Mouse (Mus musculus) heart, adult 2 months (tissue): ENCODE measurements around the gene Atp6v1e1. TPM values are rescaled to one million over a fixed set of nuclear protein-coding genes. Genes with fewer than 3 reads are reported as not detected.

Source experiments
- DNase-seq, 2 experiments: peaks; one replicate each; pipeline ENCODE4 v3.0.0; 2021
- H3K27ac ChIP-seq: fragments of 200-600 bp; 2 replicates; pipeline ENCODE4 v1.8.1; 2022
- H3K27me3 ChIP-seq: fragments of 200-500 bp; 2 replicates; pipeline ENCODE4 v1.6.1; 2012; ENCODE audit warnings: mild to moderate bottlenecking, low read length, inconsistent platforms, mixed read lengths; ENCODE audit not compliant: control insufficient read depth, insufficient read depth
- H3K36me3 ChIP-seq: fragments of 200-500 bp; 2 replicates; pipeline ENCODE4 v1.6.1; 2012; ENCODE audit warnings: low read length, inconsistent platforms; ENCODE audit not compliant: control insufficient read depth, insufficient read depth
- H3K4me1 ChIP-seq: fragments of 200-500 bp; 2 replicates; pipeline ENCODE4 v1.6.1; 2011; ENCODE audit warnings: low read length; ENCODE audit not compliant: control insufficient read depth, insufficient read depth
- H3K4me3 ChIP-seq: fragments of 200-600 bp; 2 replicates; pipeline ENCODE4 v1.8.1; 2022
- H3K79me2 ChIP-seq: fragments of 200-500 bp; replicated peaks from 2 replicates; pipeline ENCODE4 v1.6.1; 2012; ENCODE audit warnings: mild to moderate bottlenecking, inconsistent platforms, low read length, moderate library complexity, mixed read lengths; ENCODE audit not compliant: control insufficient read depth, insufficient read depth
- H3K9ac ChIP-seq: fragments of 200-500 bp; 2 replicates; pipeline ENCODE4 v1.6.1; 2012; ENCODE audit warnings: low read depth, mild to moderate bottlenecking, control low read depth, inconsistent platforms, low read length, mixed read lengths
- CTCF ChIP-seq: fragments of 200-600 bp; IDR thresholded peaks from 2 replicates; pipeline ENCODE4 v1.8.1; 2022; ENCODE audit warnings: antibody characterized with exemption, mild to moderate bottlenecking, moderate library complexity
- EP300 ChIP-seq: fragments of 200-500 bp; IDR thresholded peaks from 2 replicates; pipeline ENCODE4 v1.6.1; 2011; ENCODE audit warnings: low read depth, low read length, control low read depth; ENCODE audit not compliant: insufficient read depth
- POLR2A ChIP-seq: fragments of 200-500 bp; IDR thresholded peaks from 2 replicates; pipeline ENCODE4 v1.6.1; 2011; ENCODE audit warnings: mild to moderate bottlenecking, low read depth, low read length, control low read depth; ENCODE audit not compliant: insufficient read depth
- WGBS: fragments of 180-500 bp; shearing (Covaris S2); methylation state at CpG from one replicate; pipeline ENCODE4 v1.1.7; 2018; 5-methylcytosine and 5-hydroxymethylcytosine counted together
- intact Hi-C: fragments of 180-260 bp; cut with DNase I; formaldehyde crosslinking; loops from one replicate; pipeline ENCODE4 v1.15.1; 2025
- microRNA-seq, 2 experiments: library from miRNA; unstranded; fragments of <30 nt; microRNA quantifications; one replicate each; pipeline ENCODE4 v1.2.0; 2021
- polyA plus RNA-seq: library from polyadenylated mRNA; depleted of rRNA; stranded (reverse); fragments of >200 nt; gene quantifications from 2 replicates; pipeline ENCODE4 v1.2.3, GENCODE M21; 2012; rRNA removed
- total RNA-seq, 2 experiments: library from RNA; stranded (reverse); gene quantifications; 2 replicates each; pipeline ENCODE4 v1.2.3; 2021

Atp6v1e1 gene
- total and polyA plus RNA-seq, 3 experiments = 142 to 165 (median 145) TPM

GRCm38 (mm10) chr6:120773149-120773628 lies 49.4 kb downstream of the Atp6v1e1 start, which contains the start of gene Slc25a18:
Slc25a18 (plus strand) TSS chr6:120773578.
- Histone ChIP-seq H3K27ac (no peak within 1 kb of the TSS), H3K27me3 (no peaks in the 10 kb centered on the region), H3K4me3 (no peak within 1 kb of the TSS), H3K36me3 (no peaks in the 10 kb centered on the region), H3K4me1 (no peaks in the 10 kb centered on the region), H3K79me2 (no peaks in the 10 kb centered on the region), H3K9ac (no peak within 1 kb of the TSS)
- intact Hi-C loops = no loop called here
- TF ChIP-seq EP300 (no peak), POLR2A (no peak), CTCF (no peak)
- WGBS = 66% methylated on average over 5 of the region's 5 CpGs
- DNase-seq = no peak

- no peak overlapping the region for H3K27ac ChIP-seq
- intact Hi-C loops = no loop called here
- H3K36me3 ChIP-seq = no peaks in the 10 kb centered on the region
- H3K79me2 ChIP-seq = no peaks in the 10 kb centered on the region
- H3K27me3 ChIP-seq = no peaks in the 10 kb centered on the region
- H3K9ac ChIP-seq = no peak overlapping the region
- DNase-seq = peak in 1 of 2 experiments; percentile 18
- H3K4me1 ChIP-seq = no peaks in the 10 kb centered on the region
- no peak overlapping the region for H3K4me3 ChIP-seq
- no peak for TF ChIP-seq CTCF
- TF ChIP-seq POLR2A = no peak
- no peak for TF ChIP-seq EP300
Observed at GRCm38 (mm10) chr6:120772025-120772424, 50.6 kb downstream of the Atp6v1e1 start.

GRCm38 (mm10) chr6:120771366-120771765 lies 51.2 kb downstream of the Atp6v1e1 start:
- no peak for TF ChIP-seq POLR2A
- TF ChIP-seq CTCF = 0 out of 2 replicates have a peak, but pooled peaks have one; percentile 3
- H3K9ac ChIP-seq = no peak overlapping the region
- H3K79me2 ChIP-seq = no peaks in the 10 kb centered on the region
- H3K36me3 ChIP-seq = no peaks in the 10 kb centered on the region
- no peaks in the 10 kb centered on the region for H3K4me1 ChIP-seq
- H3K27me3 ChIP-seq = no peaks in the 10 kb centered on the region
- no peak overlapping the region for H3K4me3 ChIP-seq
- no peak overlapping the region for H3K27ac ChIP-seq
- WGBS = 47% methylated on average over 1 of the region's 1 CpGs
- no peak for DNase-seq
- intact Hi-C loops = no loop called here

GRCm38 (mm10) chr6:120769972-120770371 lies 52.6 kb downstream of the Atp6v1e1 start:
- Histone ChIP-seq H3K9ac (no peak overlapping the region), H3K36me3 (no peaks in the 10 kb centered on the region; the same call in 1 of the 2 replicates), H3K4me3 (no peak overlapping the region), H3K79me2 (no peaks in the 10 kb centered on the region), H3K27me3 (no peaks in the 10 kb centered on the region), H3K4me1 (no peaks in the 10 kb centered on the region), H3K27ac (no peak overlapping the region)
- 79% methylated on average over 1 of the region's 1 CpGs for WGBS
- intact Hi-C loops = no loop called here
- no peak for TF ChIP-seq EP300
- no peak for TF ChIP-seq CTCF
- no peak for TF ChIP-seq POLR2A
- no peak for DNase-seq

GRCm38 (mm10) chr6:120761151-120761550 lies 61.4 kb downstream of the Atp6v1e1 start:
- no peaks in the 10 kb centered on the region for H3K4me1 ChIP-seq
- no peaks in the 10 kb centered on the region; the same call in 1 of the 2 replicates for H3K36me3 ChIP-seq
- H3K27ac ChIP-seq = no peak overlapping the region
- H3K9ac ChIP-seq = no peak overlapping the region
- H3K4me3 ChIP-seq = no peak overlapping the region
- no peaks in the 10 kb centered on the region for H3K27me3 ChIP-seq
- 87% methylated on average over 2 of the region's 2 CpGs for WGBS
- DNase-seq = no peak
- H3K79me2 ChIP-seq = no peaks in the 10 kb centered on the region
- no peak for TF ChIP-seq CTCF
- intact Hi-C loops = no loop called here

- H3K36me3 ChIP-seq = peaks cover 5% of the 10 kb centered on the region; the same call in 1 of the 2 replicates
- DNase-seq = no peak
- H3K27ac ChIP-seq = no peak overlapping the region
- no peak overlapping the region for H3K9ac ChIP-seq
- intact Hi-C loops = no loop called here
- H3K4me1 ChIP-seq = no peaks in the 10 kb centered on the region
- H3K4me3 ChIP-seq = no peak overlapping the region
- H3K27me3 ChIP-seq = no peaks in the 10 kb centered on the region
- 90% methylated on average over 2 of the region's 2 CpGs for WGBS
- no peaks in the 10 kb centered on the region for H3K79me2 ChIP-seq
- TF ChIP-seq CTCF = no peak
- TF ChIP-seq EP300 = no peak
- TF ChIP-seq POLR2A = no peak
Observed at GRCm38 (mm10) chr6:120746416-120746815, 76.2 kb downstream of the Atp6v1e1 start.

Small RNA genes lying within 50 kb of the gene (microRNA-seq; reads per million reads assigned to microRNA genes)
- 0 reads per million in 2 experiments for gene Gm25193

Other genes with a start within 250 kb of the Atp6v1e1 start
- gene Cecr2, start 156.4 kb downstream of the Atp6v1e1 start, total RNA-seq = 10 to 100 TPM; 12.9 to 17.4 TPM
- 7.0 and 9.5 TPM in 2 replicates for gene Cecr2, start 156.4 kb downstream of the Atp6v1e1 start, polyA plus RNA-seq
- under 1 TPM; 0.11 to 0.13 TPM for gene Slc25a18, start 49.2 kb downstream of the Atp6v1e1 start, total RNA-seq
- gene Slc25a18, start 49.2 kb downstream of the Atp6v1e1 start, polyA plus RNA-seq = 0.18 and 0.37 TPM in 2 replicates
- 10 to 100 TPM; 72.5 to 84.8 TPM for gene Bcl2l13, start 13.4 kb upstream of the Atp6v1e1 start, total RNA-seq
- gene Bcl2l13, start 13.4 kb upstream of the Atp6v1e1 start, polyA plus RNA-seq = 36.2 and 49.7 TPM in 2 replicates
- 1 to 10 TPM in 1 of 2 experiments, under 1 TPM in 1; 0.65 to 1.1 TPM for gene Bid, start 94.1 kb upstream of the Atp6v1e1 start, total RNA-seq
- gene Bid, start 94.1 kb upstream of the Atp6v1e1 start, polyA plus RNA-seq = 1.3 and 1.5 TPM in 2 replicates